Mouse (Mus musculus) cerebellum, adult 9-11 months (tissue): Measurements from ENCODE around the gene Cxcr1.

Source experiments
- DNase-seq: peaks from one replicate; pipeline ENCODE4 v3.0.0; 2022

Cxcr1 gene

DNA sequence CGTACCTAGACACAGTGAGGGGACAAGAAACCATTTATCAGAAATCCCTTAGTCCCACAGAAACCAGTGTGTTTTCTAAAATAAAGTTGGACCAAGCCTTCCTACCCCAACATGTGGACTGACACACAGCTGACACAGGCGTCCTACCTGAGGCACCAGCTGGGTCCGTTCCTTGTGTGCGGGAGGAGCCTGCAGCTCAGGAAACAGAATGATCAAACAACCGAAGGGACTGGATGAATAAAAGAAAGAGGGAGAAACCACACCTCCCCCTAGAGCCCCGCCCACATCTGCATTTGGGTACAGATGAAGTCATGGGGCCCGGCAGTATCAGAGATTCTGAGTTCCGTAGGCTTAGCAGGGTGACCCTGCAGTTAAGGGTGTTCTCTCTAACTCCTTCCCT is at the start of gene Cxcr1:
Gene Cxcr1, minus strand, starts transcription at position 187 of the 400 bp plus-strand sequence.
- no peak for DNase-seq

- no peak for DNase-seq
Measured at GRCm38 (mm10) chr1:74240832-74241231, 46.4 kb upstream of the Cxcr1 start.

GRCm38 (mm10) chr1:74240311-74240710 is 45.9 kb upstream of the Cxcr1 start:
- DNase-seq: no peak

DNA sequence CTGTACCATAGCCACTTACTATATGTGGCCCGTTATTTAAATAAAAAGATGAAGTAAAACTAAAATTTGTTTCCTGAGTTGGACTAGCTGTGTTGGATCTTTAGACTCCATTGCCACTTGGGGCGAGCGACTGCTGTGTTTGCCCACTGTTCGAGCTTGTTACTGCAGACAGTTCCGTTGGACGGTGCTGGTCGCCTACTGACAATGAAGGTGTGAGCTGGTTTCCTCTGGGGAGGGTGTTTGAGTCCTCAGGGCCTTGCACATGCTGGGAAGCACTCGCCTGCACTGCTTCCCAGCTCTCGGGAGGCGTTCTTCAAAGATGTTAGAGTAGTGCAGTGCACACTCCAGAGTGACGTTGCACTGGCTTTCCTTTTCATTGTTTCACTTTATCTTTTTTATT is 45.2 kb upstream of the Cxcr1 start:
- DNase-seq: no peak

DNA sequence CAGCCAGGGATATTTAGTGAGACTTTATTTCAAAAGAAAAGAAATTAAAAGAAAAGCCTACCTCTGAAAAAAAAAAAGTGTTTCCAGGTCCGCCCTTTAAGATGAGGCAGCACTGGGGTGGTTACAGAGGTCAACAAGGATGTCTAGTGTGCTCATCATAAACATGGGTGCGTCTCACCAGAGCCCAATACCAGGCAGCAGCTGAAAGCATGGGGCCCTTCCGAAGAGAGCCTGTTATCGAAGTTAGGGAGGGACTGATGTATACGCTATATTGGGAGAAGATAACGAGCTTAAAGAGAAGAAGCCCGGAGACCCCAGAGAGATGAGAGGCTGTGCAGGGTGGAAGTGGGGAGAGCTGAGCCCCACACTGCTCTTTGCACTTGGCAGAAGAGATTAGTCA is 44.7 kb upstream of the Cxcr1 start:
- DNase-seq: no peak

DNA sequence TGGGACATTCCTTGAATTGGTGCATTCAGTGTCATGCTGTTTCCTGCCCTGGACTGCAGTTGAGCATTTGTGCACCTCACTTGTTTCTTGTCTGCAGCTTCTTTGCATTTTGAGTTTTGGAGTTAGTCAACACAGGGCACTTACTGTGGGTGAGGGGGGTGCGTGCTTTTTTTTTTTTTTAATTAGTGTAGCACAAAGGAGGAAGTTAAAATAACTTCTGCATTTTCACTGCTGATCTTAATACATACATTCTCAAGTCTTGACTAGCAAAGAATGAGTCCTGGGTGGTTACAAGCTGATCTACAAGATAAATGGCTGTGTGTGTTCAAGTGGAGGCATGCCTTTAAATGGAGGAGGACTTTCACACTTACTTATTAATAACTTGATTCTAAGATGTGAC is 43.7 kb upstream of the Cxcr1 start:
- no peak for DNase-seq

GRCm38 (mm10) chr1:74237671-74238070 is 43.2 kb upstream of the Cxcr1 start:
- DNase-seq: no peak

DNA sequence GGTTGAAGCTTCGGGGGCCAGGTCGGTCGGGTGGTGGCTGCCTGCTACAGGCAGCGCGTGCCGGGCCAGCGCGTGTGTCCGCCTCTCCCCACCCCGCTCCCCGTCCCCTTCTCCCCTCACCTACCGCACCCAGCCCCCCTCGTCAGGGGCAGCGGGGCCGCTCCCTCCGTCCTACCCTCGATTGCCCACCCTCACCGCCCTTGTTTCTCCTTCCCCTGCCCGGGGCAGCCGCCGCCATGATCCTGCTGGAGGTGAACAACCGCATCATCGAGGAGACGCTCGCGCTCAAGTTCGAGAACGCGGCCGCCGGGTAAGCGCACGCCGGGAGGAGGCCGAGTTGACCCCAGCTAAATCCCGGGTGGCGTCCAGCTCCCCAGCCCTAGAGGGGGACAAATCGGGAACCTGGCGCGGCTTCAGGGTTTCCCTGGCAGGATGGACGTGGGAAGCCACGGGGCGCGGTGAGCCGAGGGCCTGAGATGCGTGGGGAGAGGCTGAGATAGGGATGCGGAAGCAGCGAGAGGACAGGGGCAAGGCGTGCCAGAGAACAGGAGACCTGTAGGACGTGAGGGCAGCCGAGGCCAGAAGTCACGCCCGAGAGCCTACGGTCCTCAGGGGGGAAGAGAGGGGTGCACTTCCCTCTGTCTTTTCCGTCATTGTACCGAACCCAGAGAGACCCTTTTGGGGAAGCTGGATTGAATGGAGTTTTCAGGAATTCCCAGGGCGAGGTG is 42.3 kb upstream of the Cxcr1 start:
- DNase-seq: no peak

DNA sequence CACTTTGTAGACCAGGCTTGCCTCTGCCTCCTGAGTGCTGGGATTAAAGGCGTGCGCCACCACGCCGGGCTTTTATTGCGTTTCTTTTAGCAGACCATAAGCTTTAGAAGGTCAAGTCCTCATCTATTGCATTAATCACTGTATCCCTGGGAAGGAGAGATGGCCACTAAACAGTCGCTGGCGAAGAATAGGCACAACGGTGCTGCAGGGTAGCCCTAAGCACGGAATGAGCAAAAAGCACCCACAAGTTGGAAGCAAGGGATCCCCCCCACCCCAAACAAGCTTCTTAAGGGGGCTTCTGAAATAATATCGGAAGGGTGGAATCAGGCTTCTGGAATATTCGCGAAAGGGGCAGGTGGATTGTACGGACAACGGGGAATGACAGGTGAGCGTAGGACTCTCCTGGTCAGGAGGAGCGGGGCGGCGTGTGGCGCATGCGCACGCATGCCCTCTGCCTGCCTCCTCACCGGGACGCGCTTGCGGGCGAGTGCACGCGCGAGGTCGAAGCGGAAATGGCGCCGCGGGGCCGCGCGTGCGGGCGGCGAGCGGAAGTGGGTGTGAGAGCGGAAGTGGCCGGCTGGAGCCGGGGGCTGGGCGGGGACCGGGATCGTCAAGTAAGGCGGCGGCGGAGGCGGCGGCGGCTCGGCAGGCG is 41.6 kb upstream of the Cxcr1 start, which contains the start of gene Arpc2:
Gene Arpc2, plus strand, starts transcription at position 147 of the 652 bp plus-strand sequence.
- peak; percentile 97 for DNase-seq

GRCm38 (mm10) chr1:74230992-74231391 is 36.6 kb upstream of the Cxcr1 start:
- DNase-seq: no peak

DNA sequence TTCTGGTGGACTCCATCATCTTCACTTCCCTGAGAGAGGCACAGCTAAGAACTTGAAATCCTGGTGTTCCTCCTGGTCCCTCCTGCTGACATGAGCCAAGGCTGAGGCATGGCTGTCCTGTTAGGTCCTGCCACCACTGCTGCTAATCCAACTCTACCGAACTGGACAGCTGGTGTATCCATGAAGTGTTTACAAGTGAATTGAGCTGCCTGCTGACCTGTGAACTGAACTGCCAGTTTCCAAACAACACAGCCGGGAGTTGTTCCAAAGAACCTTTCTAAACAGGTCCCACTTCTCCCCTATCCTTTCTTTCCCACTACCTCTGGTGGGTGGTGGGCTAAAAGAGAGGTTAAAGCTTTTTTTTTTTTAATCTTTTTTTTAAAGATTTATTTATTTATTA is 35.5 kb upstream of the Cxcr1 start:
- DNase-seq: no peak

- no peak for DNase-seq
Measured at GRCm38 (mm10) chr1:74227317-74227716, 32.9 kb upstream of the Cxcr1 start.

DNA sequence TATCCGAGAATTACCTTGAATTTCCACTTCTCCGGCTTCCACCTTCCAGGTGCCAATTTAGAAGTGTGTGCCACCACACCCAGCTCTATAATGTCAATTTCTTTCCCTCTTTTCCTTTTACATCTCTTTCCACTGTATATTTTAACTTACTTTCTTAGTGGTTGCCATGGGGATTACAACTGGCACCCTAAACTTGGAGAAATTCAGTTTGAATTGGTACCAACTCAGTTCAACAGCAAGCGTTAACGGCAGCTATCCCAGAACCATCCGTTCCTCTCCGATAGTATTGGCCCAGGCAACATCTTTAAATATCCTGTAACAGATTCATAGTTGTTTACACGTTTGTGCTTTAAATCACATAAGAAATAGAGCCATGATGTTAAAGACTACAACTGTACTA is 25.5 kb upstream of the Cxcr1 start:
- DNase-seq: no peak

GRCm38 (mm10) chr1:74208941-74209340 is 14.5 kb upstream of the Cxcr1 start:
- DNase-seq: no peak

GRCm38 (mm10) chr1:74207906-74208305 is 13.5 kb upstream of the Cxcr1 start:
- peak; percentile 12 for DNase-seq

DNA sequence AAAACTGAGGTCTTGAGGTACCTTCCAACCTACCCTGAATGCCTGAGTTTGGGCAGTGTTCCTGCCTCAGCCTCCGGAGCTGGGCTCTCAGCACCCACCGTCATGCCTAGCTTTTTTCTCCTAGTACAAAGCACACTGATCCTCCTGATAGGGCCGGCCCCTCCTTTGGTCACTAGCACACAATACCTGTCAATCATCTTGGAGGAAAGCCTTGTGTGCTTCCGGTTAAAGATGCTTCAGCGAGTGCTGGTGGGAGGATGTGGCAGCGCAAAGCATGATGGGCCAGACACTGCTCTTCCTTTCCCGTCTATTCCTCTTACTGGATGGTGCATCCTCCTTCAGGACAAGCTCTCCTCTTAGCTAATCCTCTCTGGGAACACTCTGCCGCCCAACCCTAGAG is 12.2 kb upstream of the Cxcr1 start:
- no peak for DNase-seq

GRCm38 (mm10) chr1:74205881-74206280 is 11.4 kb upstream of the Cxcr1 start:
- DNase-seq: peak; percentile 19

GRCm38 (mm10) chr1:74203457-74203856 is 9.0 kb upstream of the Cxcr1 start:
- DNase-seq: no peak

DNA sequence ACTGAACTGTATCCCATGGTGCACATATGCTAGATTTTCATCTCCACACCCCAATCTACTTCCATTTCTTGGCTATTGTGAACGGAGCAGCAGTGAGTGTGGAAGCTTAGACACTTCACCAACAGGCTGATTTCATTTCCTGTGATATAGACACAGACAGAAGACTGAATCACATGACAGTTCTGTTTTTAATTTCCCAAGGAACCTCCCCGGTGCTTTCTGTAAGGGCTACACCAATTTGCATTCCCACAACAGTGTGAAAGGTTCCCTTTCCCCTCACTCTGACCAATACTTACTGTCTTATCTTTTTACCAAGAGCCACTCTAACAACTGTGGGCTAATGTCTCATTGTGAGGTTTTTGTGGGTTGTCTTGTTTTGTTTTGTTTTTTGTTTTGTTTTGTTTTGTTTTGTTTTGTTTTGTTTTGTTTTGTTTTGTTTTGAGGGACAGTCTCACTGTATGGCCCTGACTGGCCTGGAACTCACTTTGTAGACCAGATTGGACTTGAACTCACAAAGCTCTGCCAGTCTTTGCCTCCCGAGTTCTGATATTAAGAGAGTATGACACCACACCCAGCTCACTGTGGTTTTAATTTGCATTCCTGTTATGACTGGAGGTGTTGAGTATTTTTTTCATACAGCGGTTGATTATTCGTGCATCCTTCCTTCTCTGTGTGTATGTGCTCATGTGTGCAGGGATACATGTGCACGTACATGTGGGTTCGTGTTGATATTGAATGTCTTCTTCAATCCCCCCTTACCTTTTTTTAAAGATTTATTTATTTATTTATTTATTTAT is 6.8 kb upstream of the Cxcr1 start:
- DNase-seq: no peak

DNA sequence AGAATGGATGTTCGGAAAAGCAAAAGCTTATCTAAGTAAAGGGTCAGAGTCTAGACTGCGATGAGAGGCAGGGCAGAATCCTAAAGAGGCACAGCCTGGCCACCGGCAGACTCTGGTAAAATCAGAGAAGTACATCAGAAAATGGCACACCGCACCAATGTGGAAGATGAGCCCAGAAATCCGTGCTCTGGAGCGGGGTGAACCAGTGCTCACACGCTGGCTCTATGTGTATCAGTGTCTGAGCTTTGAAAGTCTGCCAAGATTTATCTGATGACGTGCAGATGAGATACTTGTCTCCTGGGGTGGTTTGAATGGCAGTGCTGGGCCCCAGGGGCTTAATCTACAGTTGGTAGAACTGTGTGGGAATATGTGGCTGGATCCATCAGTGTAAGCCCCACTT is 4.6 kb upstream of the Cxcr1 start:
- DNase-seq: no peak

GRCm38 (mm10) chr1:74197726-74198470 is 3.5 kb upstream of the Cxcr1 start:
- DNase-seq: no peak

- DNase-seq: no peak
Measured at GRCm38 (mm10) chr1:74196621-74197419, 2.4 kb upstream of the Cxcr1 start.
